Comparison of ENCODE assay signal across 10 mouse cellular contexts in genomic region chr6:115072024-115072423, GRCm38 (mm10). TPM values are rescaled to one million over a fixed set of nuclear protein-coding genes. Genes with fewer than 3 reads are reported as not detected.
DNase-seq lines count a peak whose midpoint lies in the region; ATAC-seq and TF ChIP-seq lines count a peak whose summit lies in the region.
"Had no signal": no experiment of that assay in that cellular context is flagged by ENCODE, and none has a peak within 500 bp of the region (broad histone marks: within the 10 kb centered on the region; RNA-seq: fewer than 3 reads in every experiment).

No protein-coding gene starts in this region.

- H3K36me3 ChIP-seq in intestine, postnatal 0 days (ENCODE audit: control insufficient read depth, insufficient read depth): no peaks in the 10 kb centered on the region
- H3K36me3 ChIP-seq: kidney, embryonic 15.5 days; midbrain, embryonic 12.5 days had no signal

- no peak overlapping the region for H3K9ac ChIP-seq in intestine, postnatal 0 days (ENCODE audit: low read depth, low read length)
- H3K9ac ChIP-seq: kidney, embryonic 15.5 days; midbrain, embryonic 12.5 days had no signal

- no peak overlapping the region for H3K4me2 ChIP-seq in intestine, postnatal 0 days (replicated peaks; ENCODE audit: low read depth)
- H3K4me2 ChIP-seq: kidney, embryonic 15.5 days; midbrain, embryonic 12.5 days had no signal

- TF ChIP-seq CTCF in gastrocnemius, adult 2 months (IDR thresholded peaks at IDR 0.05): no peak
- no peak for TF ChIP-seq CTCF in intestine, postnatal 0 days (IDR thresholded peaks at IDR 0.05; ENCODE audit: low read depth)

- H3K4me3 ChIP-seq in gastrocnemius, adult 2 months: no peak overlapping the region
- H3K4me3 ChIP-seq in intestine, postnatal 0 days (ENCODE audit: low read depth, low read length): no peak overlapping the region
- H3K4me3 ChIP-seq: kidney, embryonic 15.5 days; midbrain, embryonic 12.5 days had no signal

- WGBS in intestine, postnatal 0 days: 79% methylated on average over 2 of the region's 2 CpGs

- no peaks in the 10 kb centered on the region for H3K4me1 ChIP-seq in intestine, postnatal 0 days (replicated peaks; ENCODE audit: control insufficient read depth, insufficient read depth, low read length)
- H3K4me1 ChIP-seq: kidney, embryonic 15.5 days; midbrain, embryonic 12.5 days had no signal

- ATAC-seq in intestine, postnatal 0 days: no peak

- intact Hi-C loops in gastrocnemius, adult 2 months (cut with DNase I): no loop called here

- H3K9me3 ChIP-seq in intestine, postnatal 0 days (ENCODE audit: control insufficient read depth): no peaks in the 10 kb centered on the region
- H3K9me3 ChIP-seq: kidney, embryonic 15.5 days; midbrain, embryonic 12.5 days had no signal

- no peak overlapping the region for H3K27ac ChIP-seq in gastrocnemius, adult 2 months
- no peak overlapping the region for H3K27ac ChIP-seq in intestine, postnatal 0 days (ENCODE audit: low read depth, low read length)
- H3K27ac ChIP-seq: kidney, embryonic 15.5 days; midbrain, embryonic 12.5 days had no signal

- H3K27me3 ChIP-seq in intestine, postnatal 0 days (replicated peaks; ENCODE audit: control insufficient read depth, insufficient read depth, low read length): no peaks in the 10 kb centered on the region
- H3K27me3 ChIP-seq: kidney, embryonic 15.5 days; midbrain, embryonic 12.5 days had no signal

- DNase-seq in kidney, postnatal 10 days: peak; percentile 9
- no peak for DNase-seq in kidney, postnatal 25 days
- DNase-seq in testis, postnatal 10 days (ENCODE audit: low spot score): peak; percentile 46
- DNase-seq in testis, postnatal 14 days (ENCODE audit: low spot score): no peak
- DNase-seq in gastrocnemius, adult 2 months: peak; percentile 59
- peak; percentile 16 to 28 for DNase-seq in right cerebral cortex, postnatal 36 days (ENCODE audit: low spot score in 2 of 2)
- DNase-seq in kidney, postnatal 36 days: no peak

RNA-seq across cellular contexts. Expression of gene Tamm41, which starts 34.3 kb away (rescaled TPM):
- 1 to 10 TPM; 6.7 to 8.1 TPM for total RNA-seq in gastrocnemius, adult 2 months (2021)
- 42.6 and 43.8 TPM in 2 replicates for polyA plus RNA-seq in intestine, postnatal 0 days (2015; fragmentation: Nextera tagmentation; extraction: Ambion mirVana)

Comparison
In these comparisons a context has a peak if more than half of its experiments do, and no peak if none do; other contexts are left out.
1. DNase-seq: peak in kidney, postnatal 10 days (single experiment), testis, postnatal 10 days (single experiment), gastrocnemius, adult 2 months (single experiment) and right cerebral cortex, postnatal 36 days (2 of 2); none in kidney, postnatal 25 days (0 of 2), testis, postnatal 14 days (single experiment) and kidney, postnatal 36 days (0 of 2).